Mouse (Mus musculus): ENCODE measurements around the gene Pcnp. TPM values are rescaled to one million over a fixed set of nuclear protein-coding genes. Genes with fewer than 3 reads are reported as not detected.
"Not testable (repeated sequence)": the region's sequence is repeated elsewhere in the genome, so short reads cannot be mapped to it uniquely, and the experiment has no call there.

Gene Pcnp
- polyA plus RNA-seq (2011; ENCODE audit: insufficient read length, low read depth, missing spikeins), result 179 and 181 TPM in 2 replicates

- Histone ChIP-seq H3K4me3 (ENCODE audit: insufficient read depth, low read length) (peak within 1 kb of the TSS; percentile 95), H3K4me1 (ENCODE audit: control insufficient read depth, insufficient read depth, low read length) (peaks cover 5% of the 10 kb centered on the region), H3K27ac (ENCODE audit: insufficient read depth, low read length) (peak within 1 kb of the TSS; percentile 68)
- TF ChIP-seq CTCF (IDR thresholded peaks at IDR 0.05; ENCODE audit: borderline replicate concordance, insufficient read depth, low read length), result no peak
- TF ChIP-seq POLR2A (IDR thresholded peaks at IDR 0.05; ENCODE audit: low read depth, low read length), result peak; percentile 98
Observed at GRCm38 (mm10) chr16:56029661-56030082, at the start of gene Pcnp. Gene Pcnp, minus strand, starts transcription at chr16:56029739.

DNA sequence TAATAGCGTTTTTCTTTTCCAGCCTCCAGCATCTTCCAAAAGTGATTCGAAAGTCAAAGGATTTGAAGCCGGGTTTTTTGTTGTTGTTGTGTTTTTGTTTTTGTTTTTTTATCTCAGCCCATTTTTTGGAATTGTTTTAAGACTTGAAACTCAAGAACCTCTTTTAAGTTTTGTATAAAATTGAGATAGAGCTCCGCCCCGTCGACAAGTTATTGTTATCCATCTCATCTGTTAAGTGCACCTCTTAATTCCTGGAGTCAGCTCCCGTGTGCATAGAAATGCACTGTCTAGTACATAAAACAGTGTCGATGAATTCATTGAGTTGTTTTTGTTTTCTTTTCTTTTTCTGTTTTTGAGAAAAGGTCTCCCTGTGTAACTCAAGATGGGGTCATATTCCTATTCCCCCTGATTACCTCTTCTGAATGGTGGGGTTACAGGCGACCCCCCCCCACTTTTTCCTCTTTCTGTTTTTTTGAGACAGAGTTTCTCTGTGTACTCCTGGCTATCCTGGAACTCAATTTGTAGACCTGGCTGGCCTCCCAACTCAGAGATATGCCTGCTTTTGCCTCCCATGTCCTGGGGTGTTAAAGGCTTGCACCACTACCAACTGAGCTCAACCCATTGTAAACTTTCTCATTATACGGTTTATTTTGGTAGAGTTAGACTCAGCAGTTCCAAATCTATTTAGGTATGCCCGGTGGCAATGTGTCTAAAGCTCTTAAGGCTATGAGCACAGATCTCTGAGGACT lies 46.8 kb upstream of the Pcnp start:
- Histone ChIP-seq H3K4me1 (ENCODE audit: control insufficient read depth, insufficient read depth, low read length) (no peaks in the 10 kb centered on the region), H3K4me3 (ENCODE audit: insufficient read depth, low read length) (peak overlapping the region; percentile 92), H3K27ac (ENCODE audit: insufficient read depth, low read length) (no peak overlapping the region)
- TF ChIP-seq CTCF (IDR thresholded peaks at IDR 0.05; ENCODE audit: borderline replicate concordance, insufficient read depth, low read length) (no peak), POLR2A (IDR thresholded peaks at IDR 0.05; ENCODE audit: low read depth, low read length) (no peak)

- TF ChIP-seq POLR2A (IDR thresholded peaks at IDR 0.05; ENCODE audit: low read depth, low read length) (peak; percentile 73), CTCF (IDR thresholded peaks at IDR 0.05; ENCODE audit: borderline replicate concordance, insufficient read depth, low read length) (no peak)
- Histone ChIP-seq H3K27ac (ENCODE audit: insufficient read depth, low read length) (peak overlapping the region; percentile 28), H3K4me1 (ENCODE audit: control insufficient read depth, insufficient read depth, low read length) (no peaks in the 10 kb centered on the region), H3K4me3 (ENCODE audit: insufficient read depth, low read length) (peak overlapping the region; percentile 92)
Observed at GRCm38 (mm10) chr16:56075222-56076111, 45.9 kb upstream of the Pcnp start.

- H3K4me1 ChIP-seq (ENCODE audit: control insufficient read depth, insufficient read depth, low read length), result no peaks in the 10 kb centered on the region
- no peak overlapping the region for H3K4me3 ChIP-seq (ENCODE audit: insufficient read depth, low read length)
- TF ChIP-seq POLR2A (IDR thresholded peaks at IDR 0.05; ENCODE audit: low read depth, low read length) (no peak), CTCF (IDR thresholded peaks at IDR 0.05; ENCODE audit: borderline replicate concordance, insufficient read depth, low read length) (no peak)
- H3K27ac ChIP-seq (ENCODE audit: insufficient read depth, low read length), result no peak overlapping the region
Observed at GRCm38 (mm10) chr16:56074565-56074964, 45.0 kb upstream of the Pcnp start.

DNA sequence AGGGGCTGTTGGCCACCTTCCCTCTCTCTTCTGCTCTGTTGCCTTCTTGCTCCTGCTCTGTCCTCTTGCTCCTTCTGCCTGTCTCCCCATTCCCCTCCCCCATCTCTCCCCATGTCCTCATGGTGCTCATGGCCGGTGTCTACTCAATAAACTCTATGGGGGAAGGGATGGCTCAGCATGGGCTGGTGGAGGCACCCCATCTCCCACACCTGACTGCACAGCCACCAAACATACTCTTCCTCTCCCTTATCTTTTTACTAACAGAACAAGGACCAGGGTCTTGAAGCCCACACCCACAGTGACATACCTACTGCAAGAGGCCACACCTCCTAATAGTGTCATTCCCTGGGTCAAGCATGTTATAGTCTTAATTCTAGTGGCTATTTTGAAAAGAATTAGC lies 44.6 kb upstream of the Pcnp start:
- TF ChIP-seq CTCF (IDR thresholded peaks at IDR 0.05; ENCODE audit: borderline replicate concordance, insufficient read depth, low read length) (no peak), POLR2A (IDR thresholded peaks at IDR 0.05; ENCODE audit: low read depth, low read length) (no peak)
- no peak overlapping the region for H3K4me3 ChIP-seq (ENCODE audit: insufficient read depth, low read length)
- no peaks in the 10 kb centered on the region for H3K4me1 ChIP-seq (ENCODE audit: control insufficient read depth, insufficient read depth, low read length)
- no peak overlapping the region for H3K27ac ChIP-seq (ENCODE audit: insufficient read depth, low read length)

GRCm38 (mm10) chr16:56073150-56073549 lies 43.6 kb upstream of the Pcnp start:
- not testable (repeated sequence) for H3K4me1 ChIP-seq (ENCODE audit: control insufficient read depth, insufficient read depth, low read length); H3K27ac ChIP-seq (ENCODE audit: insufficient read depth, low read length); H3K4me3 ChIP-seq (ENCODE audit: insufficient read depth, low read length)

DNA sequence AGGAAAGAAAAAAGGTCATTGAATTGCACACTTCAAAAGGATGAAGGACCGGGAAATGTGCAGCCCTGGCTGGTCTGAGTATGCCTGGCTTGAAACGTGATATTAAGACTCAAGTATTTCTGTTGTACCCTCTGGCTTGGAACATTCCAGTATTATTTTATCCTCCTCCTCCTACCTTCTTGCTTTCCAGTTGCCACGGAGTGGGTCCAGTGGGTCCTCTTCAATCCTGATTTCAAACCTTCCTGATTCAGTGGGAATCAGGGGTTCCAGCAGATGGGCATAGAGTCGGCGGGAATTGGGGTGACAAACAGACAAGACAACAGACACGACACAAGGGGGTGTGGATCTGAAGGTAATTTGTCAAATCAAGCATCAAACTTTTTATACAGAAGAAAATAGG lies 43.0 kb upstream of the Pcnp start:
- H3K4me3 ChIP-seq (ENCODE audit: insufficient read depth, low read length), result no peak overlapping the region
- no peaks in the 10 kb centered on the region for H3K4me1 ChIP-seq (ENCODE audit: control insufficient read depth, insufficient read depth, low read length)
- no peak overlapping the region for H3K27ac ChIP-seq (ENCODE audit: insufficient read depth, low read length)
- TF ChIP-seq POLR2A (IDR thresholded peaks at IDR 0.05; ENCODE audit: low read depth, low read length), result no peak
- no peak for TF ChIP-seq CTCF (IDR thresholded peaks at IDR 0.05; ENCODE audit: borderline replicate concordance, insufficient read depth, low read length)

DNA sequence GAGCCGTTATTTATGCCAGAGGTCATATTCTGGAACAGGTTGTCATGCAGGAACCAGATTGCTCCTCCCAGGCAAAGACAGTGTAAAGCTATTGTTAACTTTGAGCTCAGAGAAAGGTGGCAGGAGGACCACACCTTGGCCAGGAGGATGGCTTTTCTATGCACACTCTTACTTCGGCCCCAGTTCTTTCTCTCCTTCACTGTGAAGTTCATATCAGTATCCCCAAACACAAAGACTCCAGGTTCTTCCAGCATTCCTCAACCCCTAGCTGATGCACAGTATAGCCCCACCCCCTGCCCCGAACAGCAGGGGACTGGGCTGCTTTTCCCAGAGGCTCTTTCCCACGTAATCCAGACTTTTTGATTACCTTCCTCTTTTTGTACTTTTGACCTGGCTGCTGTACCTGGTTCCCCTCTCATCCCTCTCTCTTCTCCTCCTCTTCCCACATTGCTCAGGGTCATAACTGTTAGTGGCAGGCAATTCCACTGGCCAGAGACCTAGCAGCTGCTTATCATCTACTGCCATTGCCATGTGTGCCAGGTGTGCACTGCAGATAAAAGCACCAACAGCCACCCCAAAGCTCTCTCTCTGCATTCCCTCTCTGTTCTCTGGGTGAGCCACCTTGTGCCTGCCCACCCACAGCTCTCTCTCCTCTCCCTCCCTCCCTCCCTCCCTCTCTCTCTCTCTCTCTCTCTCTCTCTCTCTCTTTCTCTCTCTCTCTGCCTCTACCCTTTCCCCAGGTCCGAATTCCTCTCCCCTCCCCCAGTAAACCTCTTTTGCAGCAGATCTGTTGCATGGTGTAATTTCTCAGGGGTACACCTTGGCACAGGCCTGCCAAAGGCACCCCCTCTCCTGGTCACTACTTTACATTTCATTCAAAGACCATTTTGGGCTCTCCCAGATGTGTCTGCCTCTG lies 42.0 kb upstream of the Pcnp start:
- Histone ChIP-seq H3K4me3 (ENCODE audit: insufficient read depth, low read length) (no peak overlapping the region), H3K27ac (ENCODE audit: insufficient read depth, low read length) (no peak overlapping the region), H3K4me1 (ENCODE audit: control insufficient read depth, insufficient read depth, low read length) (no peaks in the 10 kb centered on the region)
- no peak for TF ChIP-seq POLR2A (IDR thresholded peaks at IDR 0.05; ENCODE audit: low read depth, low read length)
- TF ChIP-seq CTCF (IDR thresholded peaks at IDR 0.05; ENCODE audit: borderline replicate concordance, insufficient read depth, low read length), result no peak

- TF ChIP-seq POLR2A (IDR thresholded peaks at IDR 0.05; ENCODE audit: low read depth, low read length) (no peak), CTCF (IDR thresholded peaks at IDR 0.05; ENCODE audit: borderline replicate concordance, insufficient read depth, low read length) (no peak)
- Histone ChIP-seq H3K4me3 (ENCODE audit: insufficient read depth, low read length) (no peak overlapping the region), H3K4me1 (ENCODE audit: control insufficient read depth, insufficient read depth, low read length) (0 out of 2 replicates have a peak, but pooled peaks cover 2% of the 10 kb centered on the region), H3K27ac (ENCODE audit: insufficient read depth, low read length) (no peak overlapping the region)
Observed at GRCm38 (mm10) chr16:56068523-56069070, 39.1 kb upstream of the Pcnp start.

Measured in embryonic fibroblast, embryonic 13.5 days (primary cell).